Mouse (Mus musculus): ENCODE measurements around the gene Anks1b.
A peak's percentile ranks its signal among the peaks of the same experiment; 100 is the strongest.

Gene Anks1b

GRCm38 (mm10) chr10:89974361-89974760 lies 101.1 kb downstream of the Anks1b start:
- no peak for DNase-seq (ENCODE audit: low read depth)

- DNase-seq (ENCODE audit: low read depth): no peak
These were observed 102.1 kb downstream of the Anks1b start for GRCm38 (mm10) chr10:89975431-89975841.

GRCm38 (mm10) chr10:89976577-89976976 lies 103.3 kb downstream of the Anks1b start:
- DNase-seq (ENCODE audit: low read depth): no peak

- DNase-seq (ENCODE audit: low read depth): no peak
These were observed 120.9 kb downstream of the Anks1b start for GRCm38 (mm10) chr10:89994171-89994570.

- DNase-seq (ENCODE audit: low read depth): no peak
These were observed 122.5 kb downstream of the Anks1b start for GRCm38 (mm10) chr10:89995621-89996428.

GRCm38 (mm10) chr10:90003980-90004729 lies 130.8 kb downstream of the Anks1b start:
- DNase-seq (ENCODE audit: low read depth): no peak

GRCm38 (mm10) chr10:90004882-90005281 lies 131.6 kb downstream of the Anks1b start:
- DNase-seq (ENCODE audit: low read depth): no peak

DNA sequence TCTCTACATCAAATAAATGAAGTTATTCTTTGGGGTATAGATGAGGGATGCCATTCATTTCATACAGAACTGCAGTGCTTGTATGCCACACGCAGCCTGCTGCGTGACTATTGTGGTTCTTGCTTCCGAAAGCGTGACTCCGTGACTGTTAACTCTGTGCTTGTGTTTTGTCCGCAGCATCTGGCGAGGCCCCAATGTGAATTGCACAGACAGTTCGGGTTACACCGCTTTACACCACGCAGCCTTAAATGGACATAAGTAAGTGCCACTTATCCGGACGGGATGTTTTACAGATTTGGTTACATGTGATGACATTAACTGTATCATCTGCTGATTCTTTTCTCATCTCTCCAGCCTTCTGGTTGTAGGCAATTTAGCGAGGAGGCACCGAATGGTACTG lies 159.7 kb downstream of the Anks1b start:
- DNase-seq (ENCODE audit: low read depth): no peak

DNA sequence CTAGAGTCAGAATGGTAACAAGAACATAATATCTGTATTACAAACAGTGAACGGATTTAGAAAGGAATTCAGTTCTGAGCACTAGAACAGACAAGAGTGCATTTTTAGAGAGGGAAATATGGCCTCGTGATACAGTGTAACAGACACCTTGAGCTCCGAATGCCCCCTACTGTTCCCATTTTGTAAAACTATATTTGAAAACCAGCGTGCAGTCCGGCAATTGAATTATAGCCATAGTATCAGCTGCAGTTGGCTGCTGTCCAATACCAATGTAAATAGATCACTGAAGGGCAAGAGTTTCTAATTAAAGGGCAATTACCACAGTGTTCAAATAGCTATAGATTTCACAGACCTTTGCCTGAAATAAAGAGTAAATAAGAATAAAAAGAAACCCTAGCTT lies 170.0 kb downstream of the Anks1b start:
- DNase-seq (ENCODE audit: low read depth): no peak

DNA sequence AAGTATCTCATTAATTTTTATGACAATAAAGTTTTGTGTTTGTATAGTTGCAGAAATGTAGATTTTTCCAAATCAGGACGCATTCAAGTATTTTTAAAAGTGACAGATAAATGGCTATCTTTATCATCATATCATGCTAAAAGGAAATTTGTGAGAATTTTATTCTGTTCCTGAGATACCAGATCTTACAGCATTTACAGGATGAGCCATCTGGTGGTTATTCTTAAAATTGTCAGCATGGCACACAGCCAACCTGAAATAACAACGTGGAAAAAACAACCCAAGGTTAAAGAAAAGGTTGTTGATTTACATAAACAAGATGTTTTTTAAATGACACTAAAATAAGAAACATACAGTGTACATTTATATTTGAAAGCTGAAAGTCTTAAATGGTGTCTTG lies 170.5 kb downstream of the Anks1b start:
- no peak for DNase-seq (ENCODE audit: low read depth)

DNA sequence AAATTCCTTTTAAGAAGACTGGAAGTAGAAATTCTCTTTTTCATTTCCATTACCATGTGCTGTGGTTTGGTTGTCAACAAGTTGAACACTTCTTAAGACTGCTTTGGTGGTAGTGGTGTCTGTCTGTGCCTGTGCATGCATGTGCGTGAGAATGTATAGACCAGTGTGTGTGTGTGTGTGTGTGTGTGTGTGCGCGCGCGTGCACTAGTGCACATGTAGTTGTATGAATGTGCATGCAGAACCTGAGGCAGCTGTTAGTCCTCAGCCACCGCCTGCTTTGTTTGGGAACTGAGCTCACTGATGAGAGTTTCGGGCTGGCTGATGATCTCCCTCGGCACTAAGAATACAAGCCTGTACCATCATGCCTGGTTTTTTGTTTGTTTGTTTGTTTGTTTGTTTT lies 170.9 kb downstream of the Anks1b start:
- no peak for DNase-seq (ENCODE audit: low read depth)

DNA sequence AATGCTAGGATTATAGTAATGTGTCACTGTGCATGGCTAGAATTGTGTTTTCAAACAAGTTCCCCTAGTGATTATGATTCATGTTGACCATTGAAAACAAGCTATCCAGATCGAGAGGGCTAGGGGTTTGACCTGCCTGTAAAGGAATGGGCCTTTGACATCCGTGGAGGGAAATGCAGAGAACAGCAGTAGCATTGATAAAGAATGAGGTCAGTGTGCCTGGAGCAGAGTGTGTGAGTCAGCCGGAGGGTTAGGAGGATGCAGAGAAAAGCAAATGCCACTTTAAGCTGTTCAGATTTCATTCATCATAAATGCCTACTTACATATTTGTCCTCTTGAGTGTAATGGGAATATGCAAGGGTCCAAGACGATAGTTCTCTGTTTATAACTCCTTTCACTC lies 195.3 kb downstream of the Anks1b start:
- no peak for DNase-seq (ENCODE audit: low read depth)

- DNase-seq (ENCODE audit: low read depth): no peak
These were observed 204.6 kb downstream of the Anks1b start for GRCm38 (mm10) chr10:90077930-90078329.

DNA sequence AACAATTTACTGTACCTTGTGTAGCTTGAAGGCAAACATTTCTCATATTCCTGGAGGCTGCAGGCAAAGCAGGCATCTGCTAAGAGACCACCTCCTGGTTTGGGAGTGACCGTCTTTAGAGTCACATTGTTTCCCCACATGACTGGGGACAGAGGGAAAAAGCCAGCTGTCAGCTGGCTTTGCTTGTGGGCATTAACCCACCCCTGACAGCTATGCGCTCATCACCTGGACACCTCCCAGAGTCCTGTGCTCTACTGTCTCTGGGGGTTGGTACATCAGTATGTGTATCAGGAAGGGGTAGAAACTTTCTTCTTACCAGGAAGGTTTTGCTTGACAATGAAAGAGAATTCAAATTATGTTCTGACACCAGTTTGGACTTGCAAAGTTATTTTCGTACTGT lies 207.8 kb downstream of the Anks1b start:
- DNase-seq (ENCODE audit: low read depth): no peak

DNA sequence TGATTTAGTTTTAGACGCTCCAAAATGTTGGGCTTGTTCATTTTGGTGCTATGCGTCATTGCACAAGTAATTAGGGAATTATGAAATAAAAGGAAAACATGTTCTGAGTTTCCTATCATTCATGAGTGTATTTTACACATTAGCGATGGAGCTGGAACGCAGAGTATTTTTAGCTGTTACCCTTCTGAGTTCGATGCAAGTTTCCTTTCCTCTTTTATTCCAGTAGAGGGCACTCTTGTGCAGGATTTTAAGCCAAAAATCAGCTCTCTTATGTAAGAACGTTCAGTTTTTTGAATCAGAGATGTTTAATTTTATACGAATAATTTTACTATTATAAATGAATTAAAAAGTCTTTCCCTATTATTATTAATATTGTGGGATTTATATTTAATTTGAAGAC lies 208.3 kb downstream of the Anks1b start:
- DNase-seq (ENCODE audit: low read depth): peak; percentile 33

- DNase-seq (ENCODE audit: low read depth): no peak
These were observed 220.6 kb downstream of the Anks1b start for GRCm38 (mm10) chr10:90093877-90094276.

- no peak for DNase-seq (ENCODE audit: low read depth)
These were observed 239.4 kb downstream of the Anks1b start for GRCm38 (mm10) chr10:90112662-90113061.

DNA sequence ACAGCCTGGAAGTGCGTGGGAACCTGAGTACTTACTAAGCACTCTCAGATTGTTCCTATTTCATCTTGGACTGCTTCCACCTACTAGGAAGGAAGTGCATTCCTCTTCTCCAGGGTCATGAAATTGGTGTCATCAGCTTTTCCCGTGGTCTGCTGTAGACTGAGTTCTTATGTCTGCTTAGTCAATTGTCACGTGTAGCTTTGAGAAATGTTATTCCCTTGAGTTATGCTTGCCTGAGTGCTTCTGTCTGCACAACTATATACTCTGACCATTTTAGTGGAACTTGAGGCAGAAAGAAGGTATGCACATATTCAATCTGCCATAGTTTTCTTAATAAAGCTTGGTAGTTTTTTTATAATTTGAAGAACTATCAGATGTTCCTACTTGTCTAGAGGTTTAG lies 243.6 kb downstream of the Anks1b start:
- no peak for DNase-seq (ENCODE audit: low read depth)

GRCm38 (mm10) chr10:90117836-90118235 lies 244.5 kb downstream of the Anks1b start:
- DNase-seq (ENCODE audit: low read depth): no peak

DNA sequence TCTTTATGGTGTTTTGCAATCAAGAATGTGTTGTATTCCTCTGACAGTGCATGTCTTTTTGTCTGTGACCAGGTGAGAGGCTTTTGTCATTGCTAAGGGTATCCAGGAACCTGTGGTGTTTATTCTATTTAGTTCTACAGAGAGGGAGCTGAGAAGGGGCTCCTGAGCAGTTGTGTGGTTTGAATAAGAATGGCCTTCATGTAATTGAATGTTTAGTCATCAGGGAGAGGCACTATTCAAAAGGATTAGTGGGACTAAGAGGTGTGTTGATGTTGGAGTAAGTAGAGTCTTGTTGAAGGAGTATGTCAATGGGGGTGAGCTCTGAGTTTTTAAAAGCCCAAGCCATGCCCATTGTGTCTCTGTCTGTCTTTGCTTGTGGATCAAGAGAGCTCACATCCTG lies 264.2 kb downstream of the Anks1b start:
- no peak for DNase-seq (ENCODE audit: low read depth)

DNA sequence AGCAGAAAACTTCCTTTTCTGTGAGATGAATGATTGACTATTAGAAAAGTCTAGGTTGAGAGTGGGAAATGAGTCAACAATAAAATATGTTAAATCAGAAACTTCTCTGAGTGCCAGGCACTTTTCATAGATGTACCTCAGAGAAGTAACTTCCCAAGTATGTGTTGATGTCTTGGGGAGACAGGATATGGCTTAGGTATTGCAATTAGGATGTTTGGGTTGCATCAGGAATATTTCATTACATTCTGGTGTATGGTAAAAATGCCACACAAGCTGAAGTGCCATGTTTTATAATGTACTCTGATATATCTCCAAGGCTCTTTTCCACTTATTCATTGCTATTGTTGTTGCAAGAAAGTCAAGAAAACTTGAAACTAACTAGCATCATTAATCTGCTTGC lies 267.6 kb downstream of the Anks1b start:
- DNase-seq (ENCODE audit: low read depth): no peak

DNA sequence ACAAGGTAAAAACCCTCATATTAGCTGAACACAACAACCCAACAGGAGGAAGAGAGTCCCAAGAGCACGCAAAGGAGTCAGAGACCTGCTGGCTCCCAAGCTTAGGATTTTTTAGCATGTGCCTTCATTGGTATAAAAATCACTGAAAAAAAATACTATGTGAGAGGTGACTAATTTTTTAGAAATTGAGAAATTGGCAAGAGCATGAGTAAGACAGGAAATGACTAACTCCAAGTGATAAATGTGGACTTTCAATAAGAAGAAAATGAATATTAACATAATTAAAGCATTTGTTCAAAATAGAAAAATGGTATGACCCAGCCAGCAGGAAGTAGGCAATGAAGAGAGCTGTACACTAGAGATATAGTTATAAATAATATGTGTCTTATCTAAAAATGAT lies 271.1 kb downstream of the Anks1b start:
- DNase-seq (ENCODE audit: low read depth): no peak

- DNase-seq (ENCODE audit: low read depth): no peak
These were observed 278.2 kb downstream of the Anks1b start for GRCm38 (mm10) chr10:90151510-90151909.

All from induced T-regulatory cell, adult 2 months (primary cell).